Mouse (Mus musculus) testis, adult 2 months (tissue): ENCODE data around the gene Anxa4. TPM values are rescaled to one million over a fixed set of nuclear protein-coding genes. Genes with fewer than 3 reads are reported as not detected.

Experiments used
- H3K27ac ChIP-seq: fragments of 200-500 bp; 2 replicates; pipeline ENCODE4 v1.5.1; 2012; ENCODE audit warnings: low read depth, low read length; ENCODE audit not compliant: control insufficient read depth, insufficient read depth
- H3K27me3 ChIP-seq: fragments of 200-500 bp; 2 replicates; pipeline ENCODE4 v1.6.1; 2012; ENCODE audit warnings: mild to moderate bottlenecking, low read length, moderate library complexity; ENCODE audit not compliant: control insufficient read depth, insufficient read depth
- H3K36me3 ChIP-seq: fragments of 200-500 bp; 2 replicates; pipeline ENCODE4 v1.6.1; 2012; ENCODE audit warnings: mild to moderate bottlenecking, low read length; ENCODE audit not compliant: control insufficient read depth, insufficient read depth
- H3K4me1 ChIP-seq: fragments of 200-500 bp; 2 replicates; pipeline ENCODE4 v1.6.1; 2012; ENCODE audit warnings: low read length; ENCODE audit not compliant: control insufficient read depth, insufficient read depth
- H3K4me3 ChIP-seq: fragments of 200-500 bp; 2 replicates; pipeline ENCODE4 v1.5.1; 2012; ENCODE audit warnings: low read depth, mild to moderate bottlenecking, low read length, moderate library complexity, mixed read lengths; ENCODE audit not compliant: control insufficient read depth
- CTCF ChIP-seq: fragments of 200-500 bp; IDR thresholded peaks from 2 replicates; pipeline ENCODE4 v1.5.1; 2012; ENCODE audit warnings: low read depth, mild to moderate bottlenecking, inconsistent platforms, low read length, moderate library complexity; ENCODE audit not compliant: control insufficient read depth, insufficient read depth, insufficient replicate concordance
- POLR2A ChIP-seq: fragments of 200-500 bp; IDR thresholded peaks from 2 replicates; pipeline ENCODE4 v1.6.1; 2012; ENCODE audit warnings: low read depth, mild to moderate bottlenecking, inconsistent platforms, low read length, moderate library complexity; ENCODE audit not compliant: control insufficient read depth
- polyA plus RNA-seq: library from polyadenylated mRNA; depleted of rRNA; stranded (reverse); fragments of >200 nt; gene quantifications from 2 replicates; pipeline ENCODE4 v1.2.3, GENCODE M21; 2012; rRNA removed

The Anxa4 gene
- polyA plus RNA-seq, result 5.7 and 6.7 TPM in 2 replicates

- no peak for TF ChIP-seq CTCF
- TF ChIP-seq POLR2A, result no peak
- Histone ChIP-seq H3K4me1 (peaks cover 6% of the 10 kb centered on the region), H3K36me3 (no peaks in the 10 kb centered on the region), H3K27me3 (no peaks in the 10 kb centered on the region), H3K27ac (no peak within 1 kb of the TSS), H3K4me3 (peak within 1 kb of the TSS; percentile 79)
Measured at GRCm38 (mm10) chr6:86793021-86793815, at the start of gene Anxa4. Anxa4 (minus strand) TSS chr6:86793584.

DNA sequence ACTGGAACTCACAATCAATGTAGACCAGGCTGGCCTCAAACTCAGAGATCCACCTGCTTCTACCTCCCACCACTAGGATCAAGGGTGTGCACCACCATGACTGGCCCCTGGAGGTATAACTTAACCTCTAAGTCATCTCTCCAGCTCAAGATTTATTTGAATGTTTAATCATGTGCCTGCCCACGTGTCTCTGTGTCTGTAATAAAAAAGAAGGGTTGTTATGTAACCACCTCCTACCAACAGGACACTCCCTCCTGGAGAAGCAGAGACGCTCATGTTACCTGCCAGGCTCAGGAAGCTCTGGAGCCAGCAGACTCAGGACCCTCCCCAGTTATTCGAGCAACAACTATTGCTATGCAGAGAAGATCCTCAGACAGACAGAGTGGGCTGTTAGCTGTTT lies 48.6 kb upstream of the Anxa4 start:
- TF ChIP-seq POLR2A (no peak), CTCF (no peak)
- H3K4me3 ChIP-seq, result no peak overlapping the region
- no peak overlapping the region for H3K27ac ChIP-seq
- H3K36me3 ChIP-seq, result no peaks in the 10 kb centered on the region
- no peaks in the 10 kb centered on the region for H3K27me3 ChIP-seq
- H3K4me1 ChIP-seq, result no peaks in the 10 kb centered on the region

GRCm38 (mm10) chr6:86839089-86839488 lies 45.7 kb upstream of the Anxa4 start:
- H3K4me1 ChIP-seq, result no peaks in the 10 kb centered on the region
- H3K4me3 ChIP-seq, result no peak overlapping the region
- H3K27ac ChIP-seq, result no peak overlapping the region
- TF ChIP-seq CTCF (no peak), POLR2A (no peak)
- no peaks in the 10 kb centered on the region for H3K36me3 ChIP-seq
- no peaks in the 10 kb centered on the region for H3K27me3 ChIP-seq

DNA sequence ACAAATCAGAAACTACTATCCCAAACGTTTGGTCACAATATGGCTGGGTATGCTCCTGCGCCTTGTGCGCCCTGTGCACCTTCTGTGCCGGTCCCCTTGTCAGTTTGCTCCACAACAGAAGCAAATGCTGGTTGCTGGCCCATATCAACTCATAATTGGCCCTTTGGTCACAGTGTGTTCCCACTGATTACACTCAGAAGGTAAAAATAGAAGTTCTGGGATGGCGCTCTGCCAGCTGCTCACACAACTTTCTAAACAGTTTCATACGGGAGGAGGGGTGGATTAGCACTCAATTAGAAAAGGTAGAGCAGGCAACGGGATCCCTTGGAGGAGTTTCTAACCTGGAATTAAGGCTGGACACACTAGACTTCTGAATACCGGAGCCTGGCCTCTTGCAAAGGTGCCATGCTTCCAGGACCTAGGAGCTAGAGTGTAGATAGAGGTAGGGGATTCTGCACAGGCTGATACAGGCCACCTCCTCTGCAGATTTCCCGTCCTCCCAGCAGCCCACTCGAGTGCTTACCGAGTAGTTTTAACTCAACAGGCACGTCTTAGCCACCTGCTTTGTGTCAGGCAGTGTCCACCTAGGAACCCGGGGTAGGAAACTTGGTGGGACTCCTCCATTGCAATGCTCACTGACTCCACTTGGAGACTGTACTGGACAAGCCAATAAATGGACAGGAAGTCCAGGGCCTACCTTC lies 39.6 kb upstream of the Anxa4 start:
- H3K27ac ChIP-seq, result no peak overlapping the region
- H3K36me3 ChIP-seq, result no peaks in the 10 kb centered on the region
- no peak overlapping the region for H3K4me3 ChIP-seq
- no peaks in the 10 kb centered on the region for H3K27me3 ChIP-seq
- no peak for TF ChIP-seq CTCF
- no peak for TF ChIP-seq POLR2A
- H3K4me1 ChIP-seq, result no peaks in the 10 kb centered on the region

DNA sequence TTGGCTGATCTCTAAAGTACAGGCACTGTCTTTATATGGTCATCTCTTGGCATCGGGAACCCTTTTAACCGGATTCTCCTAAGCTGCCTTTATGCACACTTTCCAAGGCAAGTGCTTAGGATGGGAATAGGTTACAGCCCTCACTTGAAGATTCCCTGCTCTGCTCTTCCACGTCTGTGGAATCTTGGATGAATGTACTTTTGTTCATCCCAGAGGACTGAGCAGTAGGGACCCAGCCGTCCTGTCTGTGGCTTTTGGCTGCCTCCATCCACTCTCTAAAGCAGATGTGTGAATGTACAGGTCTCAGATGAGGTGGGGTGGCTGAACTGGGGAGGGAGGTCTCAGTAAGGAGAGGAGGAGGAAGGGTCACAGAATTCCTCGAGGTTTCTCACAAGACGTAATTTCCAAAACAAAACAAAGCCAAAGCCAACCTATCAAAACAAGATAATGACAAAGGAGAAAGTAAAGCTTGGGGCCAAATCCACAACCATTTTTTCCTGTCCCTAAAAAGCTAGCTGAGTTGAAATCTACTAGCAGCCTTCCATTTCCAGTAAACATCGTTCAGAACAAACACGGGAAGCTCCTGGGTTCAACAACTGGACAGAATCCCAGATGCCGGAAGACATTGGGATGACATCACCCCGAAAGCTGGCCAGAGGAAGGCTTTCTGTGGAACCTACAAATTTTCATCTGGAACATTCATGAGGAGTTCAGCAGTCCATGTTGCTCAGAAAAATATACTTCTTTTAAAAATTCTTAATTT lies 37.5 kb upstream of the Anxa4 start:
- no peaks in the 10 kb centered on the region for H3K36me3 ChIP-seq
- no peak overlapping the region for H3K4me3 ChIP-seq
- no peak overlapping the region for H3K27ac ChIP-seq
- no peaks in the 10 kb centered on the region for H3K4me1 ChIP-seq
- H3K27me3 ChIP-seq, result no peaks in the 10 kb centered on the region
- TF ChIP-seq CTCF, result no peak
- no peak for TF ChIP-seq POLR2A

DNA sequence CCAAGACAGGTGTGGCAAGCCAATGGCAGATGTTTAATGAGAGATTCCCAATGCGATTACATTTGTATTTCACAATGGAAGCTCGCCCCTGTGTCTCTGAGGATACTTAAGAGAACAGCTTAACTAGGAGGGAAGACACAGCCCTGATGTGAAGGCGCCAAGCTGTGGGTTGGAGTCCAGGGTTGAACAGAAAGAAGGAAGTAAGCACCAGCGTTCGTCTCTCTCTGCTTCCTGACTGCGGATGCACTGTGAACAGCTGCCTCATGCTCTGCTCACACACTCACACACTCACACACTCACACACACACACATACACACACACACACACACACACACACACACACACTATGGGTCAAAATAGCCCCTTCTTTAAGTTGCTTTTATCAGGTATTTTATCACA lies 36.4 kb upstream of the Anxa4 start:
- TF ChIP-seq POLR2A, result no peak
- no peak for TF ChIP-seq CTCF

DNA sequence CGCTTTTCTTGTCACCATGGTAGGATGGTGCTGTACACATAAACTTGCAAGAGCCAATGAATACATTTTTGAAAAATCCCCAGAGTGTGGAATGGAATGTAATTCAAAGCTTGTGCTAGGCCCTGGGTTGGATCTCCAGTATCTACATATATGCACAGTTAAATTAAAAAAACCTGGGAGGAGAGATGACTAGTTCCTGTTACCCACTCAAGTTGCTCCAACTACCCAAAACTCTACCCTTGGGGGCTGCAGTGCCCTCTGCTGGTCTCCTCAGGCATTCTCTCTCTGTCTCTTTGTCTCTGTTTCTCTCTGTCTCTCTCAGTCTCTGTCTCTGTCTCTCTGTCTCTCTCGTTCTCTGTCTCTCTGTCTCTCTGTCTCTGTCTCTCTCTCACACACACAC lies 34.0 kb upstream of the Anxa4 start:
- Histone ChIP-seq H3K27me3 (no peaks in the 10 kb centered on the region), H3K4me1 (peaks cover under 1% of the 10 kb centered on the region), H3K27ac (no peak overlapping the region), H3K4me3 (no peak overlapping the region), H3K36me3 (no peaks in the 10 kb centered on the region)
- TF ChIP-seq CTCF (no peak), POLR2A (no peak)

More for the DNA sequence above, 36.4 kb upstream of the Anxa4 start:
- H3K36me3 ChIP-seq, result no peaks in the 10 kb centered on the region
- no peak overlapping the region for H3K4me3 ChIP-seq
- no peaks in the 10 kb centered on the region for H3K27me3 ChIP-seq
- H3K27ac ChIP-seq, result no peak overlapping the region
- H3K4me1 ChIP-seq, result no peaks in the 10 kb centered on the region
